Mouse (Mus musculus) forebrain, postnatal 0 days (tissue): ENCODE data around the gene Tdrd7. TPM values are rescaled to one million over a fixed set of nuclear protein-coding genes. Genes with fewer than 3 reads are reported as not detected.

Source experiments
- ATAC-seq: fragments of 200-750 bp; cut with Nextera tagmentation; 2 replicates; pipeline ENCODE4 v1.8.0; 2017; ENCODE audit warnings: mild to moderate bottlenecking, moderate library complexity
- DNase-seq: peaks from one replicate; pipeline ENCODE4 v3.0.0-alpha.2; 2015
- H3K27ac ChIP-seq: fragments of 300-500 bp; sonication (generic); 2 replicates; pipeline ENCODE4 v1.5.1; 2014; ENCODE audit warnings: low read depth, mild to moderate bottlenecking, antibody characterized with exemption, low read length, moderate library complexity, mixed read lengths
- H3K27me3 ChIP-seq: fragments of 300-500 bp; sonication (generic); 2 replicates; pipeline ENCODE4 v1.6.1; 2014; ENCODE audit warnings: mild to moderate bottlenecking, low read length, mixed read lengths; ENCODE audit not compliant: insufficient read depth
- H3K36me3 ChIP-seq: fragments of 300-500 bp; sonication (generic); 2 replicates; pipeline ENCODE4 v1.6.1; 2014; ENCODE audit warnings: mild to moderate bottlenecking, moderate library complexity; ENCODE audit not compliant: insufficient read depth
- H3K4me1 ChIP-seq: fragments of 300-500 bp; sonication (generic); 2 replicates; pipeline ENCODE4 v1.6.1; 2014; ENCODE audit warnings: antibody characterized with exemption; ENCODE audit not compliant: insufficient read depth
- H3K4me2 ChIP-seq: fragments of 300-500 bp; sonication (generic); 2 replicates; pipeline ENCODE4 v1.6.1; 2014; ENCODE audit warnings: low read depth, mild to moderate bottlenecking, moderate library complexity
- H3K4me3 ChIP-seq: fragments of 300-500 bp; sonication (generic); 2 replicates; pipeline ENCODE4 v1.5.1; 2014; ENCODE audit warnings: low read depth, low read length, mixed read lengths
- H3K9ac ChIP-seq: fragments of 300-500 bp; sonication (generic); 2 replicates; pipeline ENCODE4 v1.6.1; 2014; ENCODE audit warnings: mild to moderate bottlenecking
- H3K9me3 ChIP-seq: fragments of 300-500 bp; sonication (generic); 2 replicates; pipeline ENCODE4 v1.6.1; 2016; ENCODE audit warnings: low read length
- CTCF ChIP-seq: sonication (generic); IDR thresholded peaks from 2 replicates; pipeline ENCODE4 v1.5.1; 2016; ENCODE audit warnings: antibody characterized with exemption, control low read depth, low read depth
- WGBS: fragments of 180-500 bp; shearing (Covaris S2); extraction: QIAGEN DNeasy Blood & Tissue Kit; methylation state at CpG from one replicate; pipeline ENCODE4 v1.1.7; 2014; 5-methylcytosine and 5-hydroxymethylcytosine counted together
- polyA plus RNA-seq: library from polyadenylated mRNA; unstranded; fragments of >200 nt; fragmentation: Nextera tagmentation; extraction: Ambion mirVana; gene quantifications from 2 replicates; pipeline ENCODE4 v1.2.1, GENCODE M21; 2015
- total RNA-seq: library from RNA; depleted of rRNA; stranded (reverse); fragments of >200 nt; gene quantifications from 2 replicates; pipeline ENCODE4 v1.2.3, GENCODE M21; 2014

Gene Tdrd7
- total and polyA plus RNA-seq, 2 experiments from 2014 or later: 21.3 to 39.1 TPM

- 20% methylated on average over 6 of the region's 6 CpGs for WGBS
- H3K4me1 ChIP-seq: no peaks in the 10 kb centered on the region
- no peak overlapping the region for H3K27ac ChIP-seq
- H3K9me3 ChIP-seq: no peaks in the 10 kb centered on the region
- DNase-seq (no peak), ATAC-seq (no peak)
- H3K36me3 ChIP-seq: no peaks in the 10 kb centered on the region
- no peak overlapping the region for H3K4me2 ChIP-seq
- H3K9ac ChIP-seq: no peak overlapping the region
- no peak for TF ChIP-seq CTCF
- H3K27me3 ChIP-seq: no peaks in the 10 kb centered on the region
- H3K4me3 ChIP-seq: no peak overlapping the region
Measured at GRCm38 (mm10) chr4:45966716-45967115, 1.6 kb downstream of the Tdrd7 start.

DNA sequence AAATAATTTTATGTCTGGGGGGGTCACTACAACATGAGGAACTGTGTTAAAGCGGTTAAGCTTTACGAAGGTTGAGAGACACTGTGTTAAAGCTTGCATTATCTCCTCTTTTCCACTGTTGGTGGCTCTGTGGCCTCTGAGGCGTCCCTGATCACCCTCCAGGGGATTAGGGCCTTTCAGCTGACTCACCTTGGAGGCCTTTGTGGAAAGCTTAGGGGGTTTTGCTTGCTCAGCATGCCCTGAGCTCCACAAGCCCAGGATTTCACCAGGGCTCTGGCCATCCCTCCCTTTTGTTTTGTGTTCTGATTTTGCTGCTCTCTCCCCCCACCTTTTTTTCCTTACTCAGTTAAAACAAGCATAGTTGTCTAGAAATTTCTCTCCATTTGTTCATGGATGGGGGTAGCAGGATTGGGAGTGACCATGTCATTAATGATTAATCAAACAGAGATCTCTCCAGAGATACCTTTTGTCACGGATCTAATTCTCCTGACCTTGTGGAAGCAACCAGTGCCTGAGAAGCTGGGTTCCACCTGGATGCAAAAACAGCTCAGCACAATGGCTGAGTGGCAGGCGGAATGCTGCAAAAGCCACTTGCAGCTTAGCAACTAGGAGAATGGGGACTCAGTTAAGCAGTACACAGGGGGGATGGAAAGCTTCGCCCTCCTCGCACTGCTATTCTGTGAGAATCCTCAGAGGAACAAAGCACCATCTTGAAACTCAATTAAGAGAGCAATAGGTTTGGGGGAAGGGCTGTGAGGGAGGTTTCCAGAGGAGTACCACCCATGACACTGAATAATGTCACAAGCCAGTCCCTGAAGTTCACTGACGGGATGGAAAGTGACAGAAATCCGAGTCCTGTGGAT lies 2.6 kb downstream of the Tdrd7 start:
- Histone ChIP-seq H3K27me3 (no peaks in the 10 kb centered on the region), H3K9ac (no peak overlapping the region), H3K27ac (no peak overlapping the region), H3K4me3 (no peak overlapping the region), H3K4me1 (no peaks in the 10 kb centered on the region), H3K4me2 (no peak overlapping the region), H3K36me3 (no peaks in the 10 kb centered on the region), H3K9me3 (no peaks in the 10 kb centered on the region)
- ATAC-seq: peak; percentile 67
- peak; percentile 41 for DNase-seq
- WGBS: 23% methylated on average over 9 of the region's 9 CpGs
- TF ChIP-seq CTCF: no peak

DNA sequence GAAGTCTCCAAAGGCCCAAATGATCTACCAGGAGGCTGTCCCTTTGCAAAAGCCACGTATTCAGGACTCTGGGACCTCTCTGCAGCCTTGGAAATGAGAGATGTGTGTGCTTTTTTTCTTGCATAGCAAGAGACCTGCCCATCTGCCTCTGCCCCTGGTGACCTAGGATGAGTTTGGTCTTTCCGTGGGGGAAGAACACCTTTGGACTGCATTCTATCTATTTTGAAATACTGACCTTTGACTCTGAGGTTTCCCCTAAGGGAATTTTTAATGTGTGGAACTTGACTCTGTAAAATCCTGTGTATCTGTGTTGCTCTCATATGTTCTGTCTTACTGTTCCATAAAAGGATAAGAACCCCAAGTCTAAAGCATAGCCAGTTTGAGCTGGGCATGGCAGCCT lies 3.9 kb downstream of the Tdrd7 start:
- 73% methylated on average over 2 of the region's 2 CpGs for WGBS
- no peak overlapping the region for H3K27ac ChIP-seq
- no peak overlapping the region for H3K4me3 ChIP-seq
- no peak overlapping the region for H3K4me2 ChIP-seq
- H3K36me3 ChIP-seq: no peaks in the 10 kb centered on the region
- H3K27me3 ChIP-seq: no peaks in the 10 kb centered on the region
- H3K9ac ChIP-seq: no peak overlapping the region
- ATAC-seq (no peak), DNase-seq (no peak)
- no peak for TF ChIP-seq CTCF
- no peaks in the 10 kb centered on the region for H3K9me3 ChIP-seq
- no peaks in the 10 kb centered on the region for H3K4me1 ChIP-seq

GRCm38 (mm10) chr4:45970048-45970560 lies 5.0 kb downstream of the Tdrd7 start:
- 77% methylated on average over 7 of the region's 7 CpGs for WGBS
- TF ChIP-seq CTCF: no peak
- H3K4me3 ChIP-seq: no peak overlapping the region
- no peak for DNase-seq
- no peaks in the 10 kb centered on the region for H3K9me3 ChIP-seq
- no peaks in the 10 kb centered on the region for H3K27me3 ChIP-seq
- H3K36me3 ChIP-seq: no peaks in the 10 kb centered on the region
- no peak overlapping the region for H3K27ac ChIP-seq
- no peak overlapping the region for H3K4me2 ChIP-seq
- no peak for ATAC-seq
- H3K9ac ChIP-seq: no peak overlapping the region
- no peaks in the 10 kb centered on the region for H3K4me1 ChIP-seq

GRCm38 (mm10) chr4:45971806-45972447 lies 6.8 kb downstream of the Tdrd7 start:
- peak overlapping the region; percentile 69 for H3K9ac ChIP-seq
- H3K27ac ChIP-seq: peak overlapping the region; percentile 72; the same call in 1 of the 2 replicates
- TF ChIP-seq CTCF: peak; percentile 90
- no peaks in the 10 kb centered on the region for H3K9me3 ChIP-seq
- peak overlapping the region; percentile 83 for H3K4me3 ChIP-seq
- H3K4me2 ChIP-seq: peak overlapping the region; percentile 92
- ATAC-seq (peak; percentile 90), DNase-seq (peak; percentile 93)
- H3K4me1 ChIP-seq: no peaks in the 10 kb centered on the region
- no peaks in the 10 kb centered on the region for H3K36me3 ChIP-seq
- 3% methylated on average over 45 of the region's 51 CpGs for WGBS
- H3K27me3 ChIP-seq: no peaks in the 10 kb centered on the region

DNA sequence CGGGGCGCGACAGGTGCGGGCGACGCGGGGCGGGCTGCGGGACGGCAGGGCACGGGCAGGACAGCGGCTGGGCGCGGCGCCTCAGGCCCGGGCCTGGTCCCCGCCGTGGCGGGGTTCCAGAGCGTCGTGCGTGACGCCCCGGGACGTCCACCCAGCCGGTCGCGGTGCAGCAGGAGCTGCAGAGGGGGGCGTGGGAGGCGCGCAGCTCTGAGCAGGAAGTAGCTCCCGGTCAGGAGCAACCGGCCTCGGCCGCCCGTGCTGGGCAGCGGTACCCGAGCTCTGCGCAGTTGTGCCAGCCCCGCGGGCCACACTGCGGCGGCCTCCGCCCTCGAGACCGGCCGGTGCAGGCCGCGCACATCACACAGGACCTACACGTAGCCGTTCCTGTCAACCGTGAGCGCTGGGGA lies 7.3 kb downstream of the Tdrd7 start:
- Histone ChIP-seq H3K9me3 (no peaks in the 10 kb centered on the region), H3K4me3 (peak overlapping the region; percentile 83), H3K4me2 (peak overlapping the region; percentile 92), H3K36me3 (no peaks in the 10 kb centered on the region), H3K27ac (peak overlapping the region; percentile 72; the same call in 1 of the 2 replicates), H3K4me1 (no peaks in the 10 kb centered on the region), H3K9ac (peak overlapping the region; percentile 69), H3K27me3 (no peaks in the 10 kb centered on the region)
- ATAC-seq: peak; percentile 74
- WGBS: under 1% methylated on average over 47 of the region's 53 CpGs
- DNase-seq: peak; percentile 60
- TF ChIP-seq CTCF: no peak

DNA sequence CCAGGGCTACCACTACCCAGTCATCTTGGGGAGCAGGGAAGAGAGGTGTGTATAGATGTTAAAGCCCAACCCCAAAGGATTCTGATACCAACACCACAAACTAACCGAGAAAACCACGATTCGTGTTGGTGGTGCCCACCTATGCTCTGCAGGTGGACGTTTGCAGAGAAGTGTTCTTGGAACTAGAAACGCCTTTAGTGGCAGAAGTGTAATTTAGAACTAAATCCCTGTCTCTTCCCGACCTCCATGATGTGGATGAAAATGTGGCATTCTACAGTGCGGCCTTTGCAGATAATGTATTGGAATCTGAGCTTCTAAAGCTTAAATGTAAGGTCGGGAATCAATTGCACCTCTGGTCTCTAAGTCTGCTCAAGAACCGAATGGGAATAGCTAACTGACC lies 7.8 kb downstream of the Tdrd7 start:
- DNase-seq (no peak), ATAC-seq (no peak)
- Histone ChIP-seq H3K4me2 (peak overlapping the region; percentile 92), H3K27ac (no peak overlapping the region), H3K4me1 (no peaks in the 10 kb centered on the region), H3K9me3 (no peaks in the 10 kb centered on the region), H3K9ac (peak overlapping the region; percentile 69), H3K27me3 (no peaks in the 10 kb centered on the region), H3K36me3 (no peaks in the 10 kb centered on the region), H3K4me3 (peak overlapping the region; percentile 83)
- no peak for TF ChIP-seq CTCF
- WGBS: 13% methylated on average over 9 of the region's 9 CpGs
